Mouse (Mus musculus) thymus, postnatal 36 days (tissue): ENCODE results near the gene Pbp2.
A peak's percentile ranks its signal among the peaks of the same experiment; 100 is the strongest.

ENCODE experiments used
- DNase-seq, 2 experiments: peaks; one replicate each; pipeline ENCODE4 v3.0.0; 2022; ENCODE audit warnings: mixed read lengths in 2 of 2

Pbp2 gene

GRCm38 (mm10) chr6:135310305-135310704 is at the start of gene Pbp2:
TSS of gene Pbp2 (minus strand) at chr6:135310405.
- no peak for DNase-seq

DNA sequence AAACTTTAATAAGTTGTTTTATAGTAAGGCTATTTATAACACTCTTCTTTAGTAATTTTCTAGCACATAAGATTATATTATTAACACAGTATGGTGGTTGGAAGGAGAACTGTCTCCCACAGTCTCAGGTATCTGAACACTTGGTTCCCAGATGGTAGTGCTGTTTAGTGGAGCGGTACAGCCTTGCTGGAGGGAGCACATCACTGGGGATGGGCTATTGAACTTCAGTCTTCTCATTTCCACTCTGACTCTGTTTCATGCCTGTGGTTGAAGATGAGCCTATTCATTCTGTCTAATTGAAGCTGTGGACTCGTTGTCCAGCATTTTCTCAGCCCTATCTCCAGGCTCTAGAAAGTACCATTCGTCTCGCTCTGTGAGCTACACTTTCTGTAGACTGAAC is 44.7 kb upstream of the Pbp2 start:
- no peak for DNase-seq

DNA sequence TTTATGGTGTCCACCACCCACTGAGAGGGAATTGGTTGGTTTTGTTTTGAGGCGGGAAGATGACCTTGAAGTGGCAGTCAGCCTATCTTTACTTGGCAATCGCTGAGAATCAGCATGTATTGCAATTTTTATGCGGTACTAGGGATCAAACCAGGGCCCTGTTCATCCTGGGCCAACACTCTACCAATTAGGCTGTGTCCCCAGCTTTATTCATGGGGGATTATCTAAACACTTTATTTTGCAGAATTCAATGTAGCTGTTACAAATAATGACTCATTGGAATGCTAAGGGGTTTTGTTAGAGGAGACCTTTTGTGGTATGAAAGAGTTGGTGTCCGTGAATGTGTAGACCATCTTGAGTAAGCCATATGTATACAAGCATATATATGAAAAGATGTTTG is 42.3 kb upstream of the Pbp2 start:
- DNase-seq, result no peak

- no peak for DNase-seq
Measured at GRCm38 (mm10) chr6:135351638-135352302, 41.6 kb upstream of the Pbp2 start.

DNA sequence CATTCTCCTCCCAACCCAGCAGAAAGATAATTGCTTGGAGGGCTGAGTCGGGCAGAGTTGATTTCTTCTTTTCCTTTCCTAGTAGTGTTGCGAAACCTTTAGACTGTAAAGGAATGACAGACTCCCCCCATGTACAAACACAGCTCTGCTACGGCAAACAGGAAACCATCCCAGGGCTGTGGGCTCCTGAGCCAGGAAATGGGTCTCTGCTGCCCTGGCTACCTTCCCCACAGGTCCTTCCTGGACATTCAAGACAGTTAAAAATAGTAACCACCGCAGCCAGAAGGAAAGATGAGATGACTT is 30.8 kb upstream of the Pbp2 start:
- no peak for DNase-seq

DNA sequence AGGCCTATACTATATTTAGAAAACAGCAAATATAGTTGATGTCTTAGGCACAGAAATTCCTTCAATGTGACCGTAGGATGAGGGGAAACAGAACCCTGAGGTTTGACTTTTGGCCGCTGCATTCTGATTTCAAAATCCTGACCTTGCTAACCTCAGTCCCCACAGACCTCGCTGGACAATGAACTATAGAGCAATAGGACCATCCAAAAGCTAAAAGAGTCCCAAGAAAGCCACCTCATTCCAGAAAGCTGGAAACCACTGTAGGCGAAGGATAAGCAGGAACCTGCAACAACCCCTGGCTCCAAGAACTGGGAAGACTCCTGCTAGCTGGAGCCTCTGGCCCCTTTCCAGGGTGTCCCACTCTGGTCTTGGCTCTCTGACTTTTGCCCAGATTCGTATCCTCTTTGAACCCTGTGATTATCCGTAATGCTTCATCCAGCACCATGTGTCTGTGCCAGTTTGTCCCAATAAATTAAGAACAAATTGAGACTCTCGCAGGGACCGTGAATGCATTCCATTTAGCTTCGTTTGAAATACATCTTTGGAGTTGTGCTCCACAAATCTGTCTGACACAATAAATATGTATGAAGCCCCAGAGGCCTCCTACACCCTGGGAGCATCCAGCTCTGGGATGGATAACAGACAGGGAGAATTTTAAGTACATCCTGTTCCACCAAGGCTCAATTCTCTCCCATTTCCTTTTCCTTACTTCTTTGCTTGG is 30.3 kb upstream of the Pbp2 start:
- DNase-seq, result no peak

GRCm38 (mm10) chr6:135336376-135336775 is 26.2 kb upstream of the Pbp2 start:
- no peak for DNase-seq

DNA sequence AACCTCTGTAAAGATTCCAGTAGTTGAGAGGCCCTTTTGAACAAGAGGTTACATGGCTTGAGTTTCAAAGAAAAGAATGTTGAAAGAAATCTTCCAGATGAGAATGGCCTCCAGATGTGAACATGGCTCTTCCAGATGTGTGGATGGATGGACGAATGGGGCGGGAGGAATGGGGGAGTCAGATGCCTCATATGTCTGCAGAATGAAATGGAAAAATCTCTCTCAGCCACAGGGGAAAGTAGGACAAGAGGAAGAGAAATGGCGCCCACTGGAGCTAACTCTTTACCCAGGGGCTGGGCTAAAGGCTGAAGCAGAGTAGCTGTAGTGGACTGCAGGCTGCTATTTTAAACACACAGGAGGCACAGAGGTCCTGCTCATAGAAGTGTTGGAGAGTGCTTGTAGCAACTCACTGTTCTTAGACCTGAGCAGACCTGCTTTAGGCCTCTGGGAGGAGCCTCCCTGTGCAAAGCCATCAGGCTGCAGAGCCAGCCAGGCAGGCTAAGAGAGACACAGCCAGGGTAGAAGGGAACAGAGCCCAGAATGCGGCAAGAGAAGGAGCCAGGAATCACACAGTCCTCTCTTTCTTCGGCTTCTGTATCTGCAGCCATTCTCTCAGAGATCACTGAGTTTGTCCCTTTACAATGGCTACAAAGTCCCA is 23.9 kb upstream of the Pbp2 start:
- DNase-seq, result no peak

DNA sequence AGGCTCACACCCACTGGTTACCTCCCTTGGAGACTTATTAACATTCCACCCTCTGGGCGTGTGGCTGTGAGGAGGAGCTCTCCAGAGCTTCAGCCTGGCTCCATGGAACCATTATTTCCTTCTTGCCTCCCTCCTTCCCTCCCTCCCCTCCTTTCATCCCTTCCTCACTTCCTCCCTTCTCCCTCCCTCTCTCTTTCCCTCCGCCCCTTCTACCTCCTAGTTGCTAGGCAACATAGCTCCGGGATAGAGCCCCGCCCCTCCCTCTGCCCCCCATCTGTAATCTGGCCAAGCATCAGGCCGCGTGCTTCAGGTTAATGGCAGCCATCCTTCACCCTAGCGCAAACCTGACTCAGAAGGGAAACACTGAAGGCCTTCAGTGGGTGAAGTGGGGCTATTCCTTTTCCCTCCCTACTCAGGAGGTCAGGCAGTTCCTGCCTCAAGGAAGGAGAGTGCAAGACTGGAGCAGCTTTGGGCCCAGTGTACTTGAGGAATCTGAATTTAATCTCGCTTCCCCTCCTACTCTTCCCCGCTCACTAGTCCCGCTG is 22.6 kb upstream of the Pbp2 start:
- DNase-seq, result no peak

- no peak for DNase-seq
Measured at GRCm38 (mm10) chr6:135331916-135332315, 21.7 kb upstream of the Pbp2 start.

- no peak for DNase-seq
Measured at GRCm38 (mm10) chr6:135326847-135327246, 16.6 kb upstream of the Pbp2 start.

DNA sequence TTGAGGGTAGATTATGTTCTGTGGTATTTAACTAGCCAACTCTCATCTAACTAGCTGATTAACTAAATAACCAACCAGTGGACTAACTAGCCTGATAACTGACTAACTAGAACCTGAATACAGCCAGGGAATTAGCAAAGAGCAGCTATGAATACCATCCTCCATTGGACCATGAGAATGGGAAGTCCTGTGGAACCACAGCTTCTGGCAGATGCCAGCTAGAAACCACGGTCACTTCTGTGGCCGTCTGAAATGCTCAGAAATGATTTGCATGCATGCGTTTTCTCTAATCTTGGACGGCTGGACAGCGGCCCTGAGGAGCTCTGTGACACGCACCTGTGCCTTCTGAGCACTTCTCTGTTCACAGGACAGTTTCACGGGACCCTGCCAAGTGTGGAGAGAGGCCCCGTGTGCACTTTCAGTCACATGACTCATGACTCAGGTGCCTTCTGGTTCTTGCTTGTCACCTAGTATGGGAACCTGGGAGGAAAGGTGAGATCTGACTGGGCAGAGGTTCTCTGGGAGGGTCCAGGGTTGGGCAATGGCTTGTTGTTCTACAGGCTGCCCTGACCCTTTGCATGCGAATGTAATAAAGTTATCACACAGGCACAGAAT is 14.6 kb upstream of the Pbp2 start:
- DNase-seq, result peak in 1 of 2 experiments; percentile 25

GRCm38 (mm10) chr6:135324111-135324510 is 13.9 kb upstream of the Pbp2 start:
- peak; percentile 9 to 16 for DNase-seq

GRCm38 (mm10) chr6:135323311-135323982 is 13.2 kb upstream of the Pbp2 start:
- DNase-seq, result peak; percentile 75 to 85

- DNase-seq, result peak in 1 of 2 experiments; percentile 37
Measured at GRCm38 (mm10) chr6:135322749-135323148, 12.5 kb upstream of the Pbp2 start.

- DNase-seq, result no peak
Measured at GRCm38 (mm10) chr6:135319431-135319933, 9.3 kb upstream of the Pbp2 start.

DNA sequence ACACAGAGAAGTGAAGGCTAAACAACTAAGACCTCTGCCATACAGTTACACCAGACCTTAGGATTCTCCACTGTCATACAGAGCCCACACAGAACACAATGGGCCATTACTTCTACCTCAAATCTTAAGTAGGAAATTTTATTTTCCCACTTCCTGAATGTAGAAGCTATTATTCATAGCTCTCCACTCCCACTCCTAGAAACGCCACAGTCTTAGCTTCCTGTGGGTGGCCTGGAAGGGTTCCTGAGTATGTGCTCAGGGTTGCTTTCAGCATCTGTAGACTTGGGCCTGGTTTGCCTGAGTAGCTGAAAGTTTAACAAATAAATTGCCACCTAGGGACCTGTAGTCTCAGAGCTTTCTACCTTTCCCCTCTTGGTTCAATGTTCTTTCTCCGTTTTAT is 5.9 kb upstream of the Pbp2 start:
- DNase-seq, result no peak

- no peak for DNase-seq
Measured at GRCm38 (mm10) chr6:135313981-135314380, 3.8 kb upstream of the Pbp2 start.

GRCm38 (mm10) chr6:135312038-135312437 is 1.8 kb upstream of the Pbp2 start:
- no peak for DNase-seq

GRCm38 (mm10) chr6:135304576-135305260 is 5.5 kb downstream of the Pbp2 start:
- DNase-seq, result no peak

DNA sequence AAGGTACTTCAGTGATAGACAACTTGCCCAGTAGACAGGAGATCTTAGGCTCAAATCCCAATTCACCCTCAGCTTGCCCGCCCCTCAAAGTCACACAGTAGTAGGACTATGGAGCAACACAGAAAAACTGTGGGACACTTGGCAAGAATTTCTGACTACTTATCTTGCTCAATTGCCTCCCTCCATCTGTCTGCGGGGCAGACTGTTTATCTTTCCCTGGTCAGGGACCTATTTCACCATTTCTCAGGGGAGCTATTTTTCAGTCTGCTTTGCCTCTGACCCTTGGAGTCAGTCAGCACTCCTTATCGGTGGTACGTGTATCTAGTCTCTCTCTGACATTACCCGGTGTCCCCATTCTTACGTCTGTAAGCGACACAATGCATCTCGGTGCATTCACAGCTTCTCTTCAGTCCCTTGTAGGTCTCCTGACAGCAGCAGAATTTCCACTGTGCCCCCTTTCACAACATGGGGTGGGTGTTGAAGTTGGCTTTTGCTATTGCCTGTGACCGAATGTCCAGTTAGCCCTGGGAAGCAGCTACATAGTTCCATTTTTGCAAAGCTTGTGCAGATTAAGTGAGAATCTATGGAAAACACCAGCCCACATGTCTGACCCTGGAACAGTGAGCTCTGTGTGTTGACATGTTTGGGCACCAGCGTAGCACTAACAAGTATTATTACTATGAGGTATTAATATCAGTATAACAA is 7.6 kb downstream of the Pbp2 start:
- DNase-seq, result no peak
